Mouse (Mus musculus) spleen, embryonic (tissue): ENCODE results near the gene Hoxa9.

Source experiments
- CTCF ChIA-PET: fragments of 350-600 bp; sonication (Branson Sonifier 250); formaldehyde crosslinking; loops from one replicate; lab custom pipeline; 2022; lab: Charles Lee

Hoxa9 gene

GRCm38 (mm10) chr6:52262463-52263320 lies 31.8 kb upstream of the Hoxa9 start:
- CTCF ChIA-PET = no interaction called here

- CTCF ChIA-PET = no interaction called here
Measured at GRCm38 (mm10) chr6:52261751-52262462, 31.0 kb upstream of the Hoxa9 start.

GRCm38 (mm10) chr6:52260654-52261575 lies 30.0 kb upstream of the Hoxa9 start, which contains the start of gene Hoxa13:
Hoxa13 (minus strand) TSS chr6:52260880.
- CTCF ChIA-PET = no interaction called here

- CTCF ChIA-PET = interaction anchor here (0.5 to 1.0 kb wide), 4 partner anchors 9 to 1254 kb away, joined by 3 to 5 read pairs (median 4); no protein-coding TSS in a partner anchor
Measured at GRCm38 (mm10) chr6:52259811-52260261, 28.9 kb upstream of the Hoxa9 start.

- CTCF ChIA-PET = interaction anchor here (0.5 to 1.0 kb wide), 6 partner anchors 9 to 660 kb away, joined by 3 to 4 read pairs (median 3); partner anchors contain the start of gene Hoxa9
Measured at GRCm38 (mm10) chr6:52259081-52259790, 28.3 kb upstream of the Hoxa9 start.

GRCm38 (mm10) chr6:52256956-52257355 lies 26.1 kb upstream of the Hoxa9 start:
- CTCF ChIA-PET = interaction anchor here (0.6 to 1.2 kb wide), 8 partner anchors 9 to 914 kb away, joined by 3 to 6 read pairs (median 4); partner anchors contain the start of gene Hoxa11

- CTCF ChIA-PET = interaction anchor here (0.6 kb wide), 1 partner anchor 327 kb away, joined by 13 read pairs; no protein-coding TSS in a partner anchor
Measured at GRCm38 (mm10) chr6:52253511-52254500, 22.9 kb upstream of the Hoxa9 start.

- CTCF ChIA-PET = interaction anchor here (0.5 kb wide), 1 partner anchor 1079 kb away, joined by 3 read pairs; no protein-coding TSS in a partner anchor
Measured at GRCm38 (mm10) chr6:52252775-52253376, 22.0 kb upstream of the Hoxa9 start.

GRCm38 (mm10) chr6:52252016-52252774 lies 21.3 kb upstream of the Hoxa9 start:
- CTCF ChIA-PET = interaction anchor here (0.5 to 0.6 kb wide), 2 partner anchors 487 to 1079 kb away, joined by 3 read pairs; no protein-coding TSS in a partner anchor

GRCm38 (mm10) chr6:52251177-52251879 lies 20.4 kb upstream of the Hoxa9 start:
- CTCF ChIA-PET = no interaction called here

GRCm38 (mm10) chr6:52249826-52250225 lies 18.9 kb upstream of the Hoxa9 start:
- CTCF ChIA-PET = interaction anchor here (0.6 kb wide), 1 partner anchor 23 kb away, joined by 3 read pairs; no protein-coding TSS in a partner anchor

GRCm38 (mm10) chr6:52249415-52249738 lies 18.5 kb upstream of the Hoxa9 start:
- CTCF ChIA-PET = no interaction called here

GRCm38 (mm10) chr6:52248638-52249414 lies 17.9 kb upstream of the Hoxa9 start:
- CTCF ChIA-PET = no interaction called here

- CTCF ChIA-PET = interaction anchor here (1.5 kb wide), 1 partner anchor 10 kb away, joined by 3 read pairs; no protein-coding TSS in a partner anchor
Measured at GRCm38 (mm10) chr6:52247766-52248637, 17.1 kb upstream of the Hoxa9 start.

GRCm38 (mm10) chr6:52246916-52247315 lies 16.0 kb upstream of the Hoxa9 start:
- CTCF ChIA-PET = interaction anchor here (1.5 kb wide), 1 partner anchor 11 kb away, joined by 3 read pairs; no protein-coding TSS in a partner anchor
